Comparison of ENCODE assay signal across 8 mouse cellular contexts in genomic region chr8:121729323-121729722, GRCm38 (mm10). TPM values are rescaled to one million over a fixed set of nuclear protein-coding genes. Genes with fewer than 3 reads are reported as not detected.
DNase-seq lines count a peak whose midpoint lies in the region; ATAC-seq lines count a peak whose summit lies in the region.

TSS of gene Jph3 (plus strand) at chr8:121729623.

- no peak for DNase-seq in left cerebral cortex, adult 18-20 months (ENCODE audit: low spot score in 2 of 2)
- no peak for DNase-seq in left cerebral cortex, adult 9 months (ENCODE audit: low spot score in 2 of 2)
- DNase-seq in left cerebral cortex, postnatal 25 days (ENCODE audit: low spot score in 2 of 2): no peak
- no peak for DNase-seq in urinary bladder, postnatal 25 days (ENCODE audit: low spot score)
- DNase-seq in spleen, postnatal 14 days (ENCODE audit: low spot score in 2 of 2): no peak
- DNase-seq in thymus, postnatal 0 days (ENCODE audit: low spot score): no peak

- peaks cover 31% of the 10 kb centered on the region for H3K4me1 ChIP-seq in forebrain, embryonic 15.5 days
- H3K4me1 ChIP-seq in neural tube, embryonic 13.5 days (replicated peaks): peaks cover 41% of the 10 kb centered on the region

- no peaks in the 10 kb centered on the region for H3K9me3 ChIP-seq in forebrain, embryonic 15.5 days
- H3K9me3 ChIP-seq in neural tube, embryonic 13.5 days: no peaks in the 10 kb centered on the region

- H3K4me2 ChIP-seq in forebrain, embryonic 15.5 days (replicated peaks): peak within 1 kb of the TSS; percentile 75
- H3K4me2 ChIP-seq in neural tube, embryonic 13.5 days: peak within 1 kb of the TSS; percentile 91

- no peaks in the 10 kb centered on the region for H3K36me3 ChIP-seq in forebrain, embryonic 15.5 days
- no peaks in the 10 kb centered on the region for H3K36me3 ChIP-seq in neural tube, embryonic 13.5 days

- no peak for ATAC-seq in forebrain, embryonic 15.5 days (replicated peaks)
- no peak for ATAC-seq in neural tube, embryonic 13.5 days (ENCODE audit: low read depth)

- H3K27ac ChIP-seq in forebrain, embryonic 15.5 days (replicated peaks): peak within 1 kb of the TSS; percentile 51; the same call in 1 of the 2 replicates
- H3K27ac ChIP-seq in neural tube, embryonic 13.5 days (replicated peaks): peak within 1 kb of the TSS; percentile 81

- H3K9ac ChIP-seq in forebrain, embryonic 15.5 days (replicated peaks): peak within 1 kb of the TSS; percentile 73
- H3K9ac ChIP-seq in neural tube, embryonic 13.5 days: peak within 1 kb of the TSS; percentile 90

- peak within 1 kb of the TSS; percentile 80 for H3K4me3 ChIP-seq in forebrain, embryonic 15.5 days
- peak within 1 kb of the TSS; percentile 79 for H3K4me3 ChIP-seq in neural tube, embryonic 13.5 days

- 5% methylated on average over 12 of the region's 12 CpGs for WGBS in forebrain, embryonic 15.5 days
- WGBS in neural tube, embryonic 13.5 days: 3% methylated on average over 12 of the region's 12 CpGs

- H3K27me3 ChIP-seq in forebrain, embryonic 15.5 days: peaks cover 24% of the 10 kb centered on the region
- peaks cover 56% of the 10 kb centered on the region for H3K27me3 ChIP-seq in neural tube, embryonic 13.5 days

- intact Hi-C loops in left cerebral cortex, postnatal 25 days (cut with DNase I): no loop called here

RNA-seq across cellular contexts. Expression of gene Jph3, which starts in this region (rescaled TPM):
- total RNA-seq in left cerebral cortex, adult 18-20 months (2021): 100 to 1,000 TPM; 271 to 301 TPM
- 79.9 and 82.5 TPM in 2 replicates for polyA plus RNA-seq in forebrain, embryonic 15.5 days (2015; fragmentation: Nextera tagmentation; extraction: Ambion mirVana)
- 100 to 1,000 TPM; 254 to 260 TPM for total RNA-seq in left cerebral cortex, postnatal 25 days (2021)
- 101 and 104 TPM in 2 replicates for polyA plus RNA-seq in neural tube, embryonic 13.5 days (2015; fragmentation: Nextera tagmentation; extraction: Ambion mirVana)
- 0.04 TPM in 1 of 2 replicates, not detected in the other for polyA plus RNA-seq in thymus, postnatal 0 days (2015; fragmentation: Nextera tagmentation; extraction: Ambion mirVana)

Comparison
In these comparisons a context has a peak if more than half of its experiments do, and no peak if none do; other contexts are left out.
1. RNA of gene Jph3 (polyA plus RNA-seq): 101 to 104 TPM in neural tube, embryonic 13.5 days and 79.9 to 82.5 TPM in forebrain, embryonic 15.5 days; 0.04 TPM in thymus, postnatal 0 days; every median in the first group is over 10 times any median in the second.